Mouse (Mus musculus): ENCODE measurements around the gene Rnf10.
A peak's percentile ranks its signal among the peaks of the same experiment; 100 is the strongest.
"Not testable (repeated sequence)": the region's sequence is repeated elsewhere in the genome, so short reads cannot be mapped to it uniquely, and the experiment has no call there.

Rnf10 gene

DNA sequence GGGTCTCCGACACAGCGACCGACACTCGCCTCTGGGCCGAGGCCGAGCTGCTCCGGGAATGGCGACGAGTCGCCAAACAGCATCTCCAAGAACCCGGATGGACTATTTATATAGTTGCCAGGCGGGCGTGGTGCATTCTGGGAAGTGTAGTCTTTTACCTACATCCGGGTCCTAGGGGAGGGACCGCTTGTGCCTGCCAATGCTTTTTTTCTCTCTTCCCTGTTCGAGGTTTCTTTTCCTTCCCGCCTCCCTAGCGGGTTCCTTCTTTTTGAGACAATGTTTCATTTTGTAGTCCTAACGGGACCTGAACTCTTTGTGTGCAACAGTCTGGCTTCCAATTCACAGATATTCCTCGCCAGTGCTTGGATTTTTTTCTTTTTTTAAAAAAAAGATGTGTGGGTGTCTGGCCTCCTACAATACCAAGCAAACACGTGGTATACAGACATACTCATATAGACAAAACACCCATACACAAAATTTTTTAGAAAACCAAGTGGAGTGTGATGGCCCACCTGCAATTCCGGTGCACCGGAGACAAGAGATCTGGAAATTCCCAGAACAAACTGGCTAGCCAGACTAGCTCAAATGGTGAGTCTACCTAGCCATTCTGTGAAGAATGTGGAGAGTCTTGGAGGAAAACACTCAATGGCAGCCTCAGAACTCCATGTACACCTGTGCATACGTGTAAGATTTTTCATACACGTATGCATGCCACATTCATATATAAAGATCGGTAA is at the start of gene Rnf10:
Gene Rnf10 (minus strand): TSS at position 87 of the 737 bp plus-strand sequence.
- peak; percentile 95 to 97 for DNase-seq (ENCODE audit: low spot score in 2 of 2)

DNA sequence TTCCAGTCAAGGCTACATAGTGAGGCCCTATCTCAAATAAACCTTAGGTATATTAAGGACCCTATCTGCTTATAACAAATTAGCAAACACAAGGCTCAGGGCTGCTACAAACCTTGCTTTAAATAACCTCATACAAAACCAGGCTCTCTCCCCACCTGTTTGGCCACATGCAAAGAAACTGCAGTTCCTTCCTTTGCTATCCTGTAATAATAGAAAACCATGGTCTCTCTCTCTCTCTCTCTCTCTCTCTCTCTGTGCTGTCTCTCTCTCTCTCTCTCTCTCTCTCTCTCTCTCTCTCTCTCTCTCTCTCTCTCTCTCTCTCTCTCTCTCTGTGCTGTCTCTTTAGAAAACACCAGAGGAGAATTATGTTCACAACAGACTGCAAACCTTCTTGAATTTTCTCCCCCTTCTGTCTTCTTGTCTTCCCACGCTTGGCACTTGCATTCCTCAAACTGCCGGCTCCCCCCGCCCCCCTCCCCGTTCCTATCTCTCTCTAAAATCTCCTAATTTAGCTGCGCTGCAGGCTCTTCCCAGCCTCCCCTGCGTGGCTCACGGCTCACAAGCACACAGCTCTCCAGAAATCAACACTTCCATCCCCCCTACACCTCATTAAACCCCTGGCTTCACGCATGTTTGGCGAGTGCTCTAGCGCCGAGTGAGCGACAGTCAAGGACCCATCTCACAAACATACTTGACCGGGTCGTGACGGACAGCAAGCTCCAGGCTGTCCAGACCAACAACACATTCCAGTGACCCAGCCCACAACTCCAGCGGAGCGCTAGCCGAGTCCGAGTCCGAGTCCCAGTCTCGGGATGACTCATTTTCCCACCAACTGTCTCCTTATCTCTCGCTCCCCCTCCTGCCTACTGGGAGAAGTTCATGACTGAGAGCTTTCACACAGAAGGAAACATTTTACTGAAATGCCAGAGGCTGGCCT is 46.6 kb upstream of the Rnf10 start:
- peak; percentile 39 to 48 for DNase-seq (ENCODE audit: low spot score in 2 of 2)

GRCm38 (mm10) chr5:115317645-115318328 is 45.1 kb upstream of the Rnf10 start:
- DNase-seq (ENCODE audit: low spot score in 2 of 2) = peak; percentile 56

- no peak for DNase-seq (ENCODE audit: low spot score in 2 of 2)
Observed at GRCm38 (mm10) chr5:115316968-115317644, 44.4 kb upstream of the Rnf10 start.

- DNase-seq (ENCODE audit: low spot score in 2 of 2) = no peak
Observed at GRCm38 (mm10) chr5:115313668-115313943, 40.9 kb upstream of the Rnf10 start.

- DNase-seq (ENCODE audit: low spot score in 2 of 2) = no peak
Observed at GRCm38 (mm10) chr5:115312816-115313667, 40.3 kb upstream of the Rnf10 start.

DNA sequence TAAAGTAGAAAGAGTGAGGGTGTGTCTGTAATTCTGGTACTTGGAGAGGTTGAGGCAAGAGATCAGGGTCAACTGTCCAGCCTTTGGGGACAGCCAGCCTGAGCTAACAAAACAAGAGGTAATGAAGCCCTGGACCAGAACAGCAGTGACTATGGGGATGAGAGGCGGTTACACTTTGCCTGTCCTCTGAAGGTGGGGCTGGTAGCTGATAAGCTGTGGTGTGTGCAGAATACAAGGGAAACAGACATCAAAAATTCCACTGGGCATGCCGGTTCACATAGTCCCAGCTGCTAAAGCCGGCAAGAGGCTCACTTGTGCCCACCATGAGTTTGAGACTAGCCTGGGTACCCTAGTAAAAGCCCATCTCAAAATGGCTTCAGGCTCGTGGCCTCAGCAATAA is 39.7 kb upstream of the Rnf10 start:
- DNase-seq (ENCODE audit: low spot score in 2 of 2) = no peak

DNA sequence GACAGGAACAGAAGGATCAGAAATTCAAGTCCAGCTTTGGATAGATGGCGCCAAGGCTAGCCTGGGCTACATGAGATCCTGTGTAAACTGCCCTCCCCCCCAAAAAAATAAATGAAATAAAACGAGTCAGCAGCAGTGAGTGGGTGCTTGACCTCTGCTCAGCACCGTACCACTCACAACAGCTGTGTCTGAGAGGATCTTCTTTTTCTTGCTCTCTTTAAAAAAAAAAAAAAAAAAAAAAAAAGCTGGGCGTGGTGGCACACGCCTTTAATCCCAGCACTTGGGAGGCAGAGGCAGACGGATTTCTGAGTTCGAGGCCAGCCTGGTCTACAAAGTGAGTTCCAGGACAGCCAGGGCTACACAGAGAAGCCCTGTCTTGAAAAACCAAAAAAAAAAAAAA is 29.5 kb upstream of the Rnf10 start:
- DNase-seq (ENCODE audit: low spot score in 2 of 2) = not testable (repeated sequence)

DNA sequence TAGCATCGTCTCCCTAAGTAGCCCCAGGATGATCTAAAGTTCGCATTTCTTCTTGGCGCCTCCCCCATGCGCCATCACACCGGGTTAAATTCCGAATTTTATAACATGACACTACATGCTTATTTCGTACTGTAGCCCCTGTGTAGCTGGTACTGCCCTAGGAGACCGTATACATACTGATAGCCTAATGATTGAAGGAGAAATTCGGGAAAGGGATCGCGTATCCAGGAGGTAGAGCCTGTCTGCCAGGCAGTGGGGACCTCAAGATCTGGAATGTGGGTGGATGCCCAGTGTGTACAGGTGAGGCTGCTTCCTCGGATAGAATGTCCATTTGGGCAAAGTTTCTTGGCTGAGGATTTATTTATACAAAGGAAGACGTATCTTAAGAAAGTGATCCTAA is 28.9 kb upstream of the Rnf10 start:
- no peak for DNase-seq (ENCODE audit: low spot score in 2 of 2)

DNA sequence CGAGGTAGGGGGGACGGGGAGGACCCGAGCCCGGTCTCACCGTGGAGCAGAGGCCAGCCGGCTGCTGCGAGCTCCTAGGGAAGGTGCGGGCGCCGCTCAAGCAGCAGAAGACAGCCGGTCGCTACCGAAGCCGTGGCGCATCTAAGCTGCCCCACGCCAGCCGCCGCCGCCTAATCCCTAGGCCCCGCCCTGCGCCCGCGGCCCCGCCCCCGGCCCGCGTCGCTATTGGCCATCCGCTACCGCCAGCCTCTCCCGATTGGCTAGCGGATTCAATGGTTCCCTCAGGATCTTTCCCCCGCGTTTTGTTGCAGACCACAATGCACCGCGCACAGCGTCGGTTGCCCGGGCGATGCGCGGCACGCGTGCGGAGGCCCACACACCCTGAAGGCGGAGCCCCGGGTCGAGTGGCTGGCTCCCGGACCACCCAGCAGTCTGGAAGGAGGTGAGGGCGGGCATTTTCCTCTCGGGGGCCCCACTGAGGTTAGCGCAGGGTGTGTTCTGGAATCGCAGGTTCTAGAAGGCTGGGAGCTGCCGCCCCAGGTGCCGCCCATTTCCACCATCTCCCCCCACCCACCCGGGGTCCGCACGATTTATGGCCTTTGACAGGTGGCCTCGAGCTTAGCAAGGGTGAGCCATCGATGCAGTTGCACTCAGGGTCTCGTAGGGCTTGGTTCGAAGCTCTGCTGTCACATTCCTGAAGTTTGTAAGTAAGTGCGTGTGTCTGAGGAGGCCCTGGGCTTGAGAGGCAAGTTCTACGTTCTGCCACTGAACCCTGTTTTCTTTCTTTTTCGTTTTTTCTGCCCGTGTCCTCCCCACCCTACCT is 28.3 kb upstream of the Rnf10 start, which contains the start of gene Dynll1:
Gene Dynll1 (minus strand): TSS at position 208 of the 823 bp plus-strand sequence.
- peak; percentile 98 to 99 for DNase-seq (ENCODE audit: low spot score in 2 of 2)

GRCm38 (mm10) chr5:115300035-115300744 is 27.5 kb upstream of the Rnf10 start:
- DNase-seq (ENCODE audit: low spot score in 2 of 2) = peak; percentile 13 to 16

DNA sequence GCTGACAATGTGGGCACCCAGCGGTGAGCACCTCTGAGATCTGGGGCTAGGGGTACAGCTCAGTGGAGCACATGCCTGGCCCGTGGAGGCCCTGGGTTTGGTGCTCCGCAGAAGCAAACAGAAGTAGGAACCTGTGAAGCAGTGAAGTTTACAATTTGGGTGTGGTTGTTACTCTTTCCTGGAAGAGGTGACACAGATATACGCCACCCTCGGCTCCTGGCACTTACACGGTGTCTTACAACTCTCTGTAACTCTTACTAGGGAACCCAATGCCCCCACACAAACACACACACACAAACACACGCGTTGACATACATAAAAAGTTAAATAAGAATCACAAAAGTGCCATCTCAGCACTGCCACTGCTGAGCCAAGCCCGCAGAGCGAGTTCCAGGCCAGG is 23.6 kb upstream of the Rnf10 start:
- DNase-seq (ENCODE audit: low spot score in 2 of 2) = no peak

GRCm38 (mm10) chr5:115294173-115294572 is 21.5 kb upstream of the Rnf10 start:
- DNase-seq (ENCODE audit: low spot score in 2 of 2) = no peak

- no peak for DNase-seq (ENCODE audit: low spot score in 2 of 2)
Observed at GRCm38 (mm10) chr5:115284735-115285134, 12.0 kb upstream of the Rnf10 start.

GRCm38 (mm10) chr5:115280050-115280687 is 7.5 kb upstream of the Rnf10 start:
- DNase-seq (ENCODE audit: low spot score in 2 of 2) = peak in 1 of 2 experiments; percentile 36

GRCm38 (mm10) chr5:115279226-115280049 is 6.7 kb upstream of the Rnf10 start, which contains the start of gene Coq5:
Coq5 (plus strand) TSS chr5:115279666.
- peak; percentile 75 to 87 for DNase-seq (ENCODE audit: low spot score in 2 of 2)

DNA sequence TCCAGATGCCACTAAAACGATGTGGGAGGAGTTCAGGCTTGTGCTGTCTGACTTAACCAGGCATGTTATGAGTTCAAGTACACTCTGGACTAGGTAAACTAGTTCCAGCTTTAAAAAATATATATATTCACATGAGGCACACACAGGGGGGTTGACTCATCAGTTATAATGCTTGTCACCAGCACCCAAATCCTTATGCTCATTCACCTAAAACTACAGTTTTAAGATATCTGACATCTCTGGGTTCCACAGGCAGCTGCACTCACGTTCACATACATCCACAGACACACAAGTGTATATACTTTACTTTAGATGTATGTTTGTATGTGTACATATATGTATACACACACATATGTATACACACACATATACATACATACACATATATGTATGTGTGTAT is 6.1 kb upstream of the Rnf10 start:
- DNase-seq (ENCODE audit: low spot score in 2 of 2) = no peak

DNA sequence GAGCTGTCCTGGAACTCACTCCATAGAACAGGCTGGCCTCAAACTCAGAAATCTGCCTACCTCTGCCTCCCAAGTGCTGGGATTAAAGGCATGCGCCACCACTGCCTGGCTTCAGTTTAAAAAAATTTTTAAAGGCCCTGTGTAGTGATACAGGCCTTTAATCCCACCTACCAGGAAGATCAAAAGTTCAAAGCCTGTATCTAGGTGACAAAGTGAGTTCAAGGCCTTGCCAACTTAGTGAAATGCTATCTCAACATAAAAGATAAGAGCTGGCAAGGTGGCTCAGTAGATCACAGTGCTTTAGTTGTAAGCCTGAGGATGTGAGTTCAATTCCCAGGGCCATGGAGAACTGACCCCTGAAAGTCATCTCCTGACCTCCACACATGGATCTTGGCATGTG is 5.4 kb upstream of the Rnf10 start:
- no peak for DNase-seq (ENCODE audit: low spot score in 2 of 2)
